Mouse (Mus musculus) activated CD4-positive, CD25-positive, alpha-beta regulatory T cell, adult 4 months (primary cell): ENCODE data around the gene Cars2. TPM values are rescaled to one million over a fixed set of nuclear protein-coding genes. Genes with fewer than 3 reads are reported as not detected.
"Not testable (repeated sequence)": the region's sequence is repeated elsewhere in the genome, so short reads cannot be mapped to it uniquely, and the experiment has no call there.

ENCODE experiments used
- ATAC-seq: one replicate; pipeline ENCODE4 v1.8.0; 2017
- polyA plus RNA-seq, 2 experiments: library from polyadenylated mRNA; unstranded; fragments of 100-300 nt; shearing (Covaris generic); gene quantifications; one replicate each; pipeline ENCODE4 v1.2.1; 2017

Gene Cars2
- polyA plus RNA-seq = 10 to 100 TPM; 11.2 to 15.7 TPM

- ATAC-seq = peak; percentile 70
These were observed at the start of gene Cars2 for GRCm38 (mm10) chr8:11550281-11550948. Gene Cars2 (minus strand): TSS chr8:11550783.

DNA sequence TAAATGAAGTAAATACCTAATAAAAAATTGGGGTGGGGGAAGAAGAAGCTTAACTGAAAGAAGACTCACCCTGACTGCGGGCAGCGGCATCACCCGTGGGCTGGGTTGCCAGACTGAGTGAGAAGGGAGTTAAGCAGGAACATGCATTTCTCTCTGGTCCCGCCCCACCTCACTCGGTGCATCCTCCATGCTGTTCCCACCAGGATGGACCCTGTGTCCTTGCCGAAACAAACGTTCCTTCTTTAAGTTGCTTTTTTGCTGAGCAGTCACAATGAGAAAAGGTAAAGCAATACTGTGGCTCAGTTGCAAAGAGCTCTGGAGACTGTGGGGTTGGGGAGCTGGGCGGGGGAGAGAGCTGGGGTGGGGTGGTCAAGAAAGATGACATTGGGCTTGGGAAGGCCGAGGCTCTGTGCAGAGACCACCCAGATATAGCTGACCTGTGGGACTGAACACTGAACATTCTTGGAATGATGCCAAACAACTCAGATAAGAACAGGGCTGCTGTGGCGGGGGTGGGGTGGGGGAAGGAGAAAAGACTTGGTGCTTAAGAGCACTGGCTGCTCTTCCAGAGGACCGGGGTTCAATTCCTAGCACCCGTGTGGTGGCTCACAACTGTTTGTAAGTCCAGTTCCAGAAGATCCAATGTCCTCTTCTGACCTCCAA is 42.8 kb upstream of the Cars2 start:
- no peak for ATAC-seq

- no peak for ATAC-seq
These were observed 41.7 kb upstream of the Cars2 start for GRCm38 (mm10) chr8:11592296-11592695.

DNA sequence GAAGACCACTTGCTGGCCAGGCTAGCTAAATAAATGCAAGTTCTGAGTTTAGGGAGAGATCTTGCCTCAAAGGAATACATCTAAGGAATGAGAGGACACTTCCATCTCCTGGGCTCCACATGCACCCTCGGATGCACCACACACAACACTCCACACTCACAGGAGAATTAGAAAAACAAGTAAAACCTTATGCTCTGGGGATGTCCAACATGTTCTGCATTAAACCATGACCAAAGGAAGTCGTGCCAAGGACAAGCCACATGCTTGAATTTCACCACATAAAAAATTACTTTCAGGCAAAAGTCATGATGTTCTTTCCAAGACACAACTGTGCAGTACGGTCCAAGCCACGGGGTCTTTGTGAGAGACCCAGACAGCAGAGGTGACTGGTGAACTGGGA is 41.3 kb upstream of the Cars2 start:
- no peak for ATAC-seq

- ATAC-seq = no peak
These were observed 35.8 kb upstream of the Cars2 start for GRCm38 (mm10) chr8:11586374-11586745.

GRCm38 (mm10) chr8:11585513-11586373 is 35.2 kb upstream of the Cars2 start:
- ATAC-seq = no peak

- no peak for ATAC-seq
These were observed 25.2 kb upstream of the Cars2 start for GRCm38 (mm10) chr8:11575604-11576384.

DNA sequence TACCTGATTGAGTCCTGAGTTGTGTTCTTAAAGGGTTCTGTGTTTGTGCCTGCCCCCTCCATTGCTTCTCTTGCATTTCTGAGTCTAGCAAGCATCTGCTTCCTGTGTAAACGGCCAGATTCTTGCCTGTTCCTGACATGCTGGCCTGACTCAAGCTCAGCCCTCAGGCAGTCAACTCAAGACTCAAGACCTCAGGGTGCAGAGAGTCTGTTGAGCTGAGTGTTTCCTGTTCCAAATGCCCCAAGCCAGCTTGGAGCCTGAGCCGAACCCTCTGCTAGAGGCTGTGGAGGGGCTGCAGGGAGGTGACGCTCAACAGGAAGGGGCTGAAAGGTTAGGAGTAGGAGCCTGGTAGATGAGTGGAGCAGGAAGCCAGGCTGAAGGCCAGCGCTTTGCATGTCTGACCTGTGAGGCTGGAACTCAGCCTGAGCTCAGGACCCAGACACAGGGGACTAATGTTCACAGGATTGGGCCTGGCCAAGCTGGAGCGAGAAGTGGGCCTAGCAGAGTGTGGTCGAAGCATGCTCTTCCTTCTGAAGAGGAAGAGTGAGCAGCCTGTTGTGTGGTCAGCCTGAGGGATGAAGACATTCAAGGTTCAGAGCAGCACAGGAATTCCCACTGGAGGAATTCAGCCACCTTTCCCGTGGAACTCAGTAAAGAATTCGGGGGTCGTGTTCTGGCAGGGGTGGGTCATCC is 24.5 kb upstream of the Cars2 start:
- ATAC-seq = no peak

GRCm38 (mm10) chr8:11572428-11572827 is 21.8 kb upstream of the Cars2 start:
- no peak for ATAC-seq

DNA sequence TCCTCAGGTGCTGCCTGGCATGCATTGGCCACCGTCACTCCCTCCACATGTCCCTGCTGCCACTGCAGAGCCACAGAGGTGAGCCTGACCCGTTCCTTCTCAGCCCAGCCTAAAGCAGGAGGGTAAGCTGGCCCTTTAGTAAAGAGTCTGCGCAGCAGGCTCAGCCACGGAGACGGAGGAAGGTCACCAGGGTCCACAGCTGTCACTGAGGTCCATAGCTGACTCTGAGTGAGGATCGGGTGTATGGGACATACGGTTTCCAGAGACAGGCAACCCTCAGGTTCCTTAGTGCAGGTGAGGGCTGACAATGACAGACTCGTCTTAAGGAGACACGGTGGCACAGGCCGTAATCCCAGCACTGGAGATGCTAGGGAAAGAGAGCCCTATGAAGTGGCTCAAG is 21.4 kb upstream of the Cars2 start:
- no peak for ATAC-seq

DNA sequence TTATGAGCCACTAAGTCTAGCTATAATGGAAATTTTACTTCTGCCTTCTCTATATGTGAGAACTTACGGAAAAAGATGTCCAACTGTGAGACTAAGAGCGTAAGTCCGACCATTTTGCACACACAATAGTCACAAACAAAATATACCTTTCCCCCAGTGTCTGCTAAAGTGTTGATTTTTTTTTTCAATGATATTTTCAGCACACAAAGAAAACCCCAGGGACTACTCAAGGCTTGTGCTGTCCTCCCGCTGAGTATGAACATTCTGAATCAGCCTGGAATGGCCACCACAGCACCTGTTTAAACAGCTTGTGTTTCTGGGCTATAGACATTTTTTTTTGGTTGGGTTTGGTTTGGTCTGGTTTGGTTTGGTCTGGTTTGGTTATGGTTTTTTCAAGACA is 20.2 kb upstream of the Cars2 start:
- ATAC-seq = no peak

GRCm38 (mm10) chr8:11569260-11570097 is 18.9 kb upstream of the Cars2 start:
- ATAC-seq = no peak

GRCm38 (mm10) chr8:11568193-11568592 is 17.6 kb upstream of the Cars2 start:
- not testable (repeated sequence) for ATAC-seq

DNA sequence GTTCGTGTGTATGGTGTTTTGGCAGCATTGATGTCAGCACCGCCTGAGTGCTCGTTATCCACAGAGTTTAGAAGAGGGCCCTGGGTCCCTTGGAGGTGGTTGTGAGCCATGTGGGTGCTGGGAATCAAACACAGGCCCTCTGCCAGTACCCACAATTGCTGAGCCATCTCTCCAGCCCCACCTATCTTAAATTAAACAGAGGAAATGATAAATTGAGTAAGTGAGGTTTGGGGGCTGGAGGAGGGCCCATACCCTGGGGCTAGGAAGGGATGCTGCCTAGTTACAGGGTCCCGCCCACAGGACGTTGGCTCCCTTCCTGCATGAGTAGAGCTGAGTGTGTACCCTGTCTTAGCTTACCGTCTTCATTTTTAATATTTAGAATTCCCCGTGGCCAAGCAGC is 14.1 kb upstream of the Cars2 start:
- no peak for ATAC-seq

DNA sequence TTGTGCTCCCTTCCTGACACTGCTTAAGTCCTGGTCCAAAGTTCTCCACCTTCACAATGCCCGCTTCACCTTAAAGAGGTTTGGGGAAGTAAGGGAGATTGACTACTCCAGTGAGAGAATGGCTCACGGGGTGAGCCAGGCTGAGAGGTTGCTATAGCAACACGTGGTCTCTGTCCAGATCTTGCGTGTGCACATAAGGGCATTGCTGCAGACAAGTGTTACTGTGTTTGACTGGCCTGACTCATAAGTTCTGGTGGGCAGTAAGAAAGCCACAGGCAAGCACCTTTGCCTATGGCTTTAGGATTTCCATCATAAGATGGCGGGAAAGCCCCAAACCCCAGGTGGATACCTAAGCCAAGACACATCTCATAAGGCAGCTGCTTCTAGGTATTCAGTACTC is 13.7 kb upstream of the Cars2 start:
- no peak for ATAC-seq

- no peak for ATAC-seq
These were observed 9.6 kb upstream of the Cars2 start for GRCm38 (mm10) chr8:11560220-11560619.

DNA sequence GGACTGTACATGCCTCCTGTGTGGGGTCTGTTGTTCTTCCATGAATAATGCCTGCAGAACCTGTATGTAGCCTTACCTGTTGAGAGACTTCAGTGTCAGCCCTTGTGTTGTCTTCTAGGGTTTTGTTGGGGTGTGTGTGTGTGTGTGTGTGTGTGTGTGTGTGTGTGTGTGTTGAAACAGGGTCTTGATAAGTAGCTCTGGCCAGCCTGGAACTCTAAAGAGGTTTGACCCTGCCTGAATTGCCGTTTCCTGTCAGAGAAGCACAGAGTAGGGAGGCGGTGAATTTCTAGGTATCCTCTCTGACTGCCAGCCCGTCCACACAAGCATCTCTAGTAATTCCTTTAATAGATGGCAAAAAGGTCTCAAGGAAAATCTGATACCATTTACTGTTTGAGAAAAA is 8.9 kb upstream of the Cars2 start:
- ATAC-seq = no peak

GRCm38 (mm10) chr8:11557768-11558629 is 7.4 kb upstream of the Cars2 start:
- ATAC-seq = peak; percentile 60

DNA sequence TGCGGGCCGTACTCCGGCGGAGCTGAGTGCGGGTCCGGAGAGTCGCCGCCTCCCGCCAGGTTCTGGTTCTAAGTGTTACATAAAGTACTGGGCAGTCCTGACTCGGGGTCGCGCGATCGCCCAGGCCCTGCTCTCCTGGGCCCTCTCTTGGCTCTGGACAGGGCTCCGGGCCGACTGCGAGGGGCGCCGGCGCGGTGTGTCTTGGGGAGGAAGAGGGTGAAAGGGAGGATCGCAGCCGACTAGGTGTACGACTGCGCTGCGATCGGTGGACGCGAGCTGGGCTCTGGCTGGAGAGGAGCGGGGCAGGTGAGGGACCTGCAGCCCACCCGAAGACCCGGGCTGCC is 6.8 kb upstream of the Cars2 start:
- no peak for ATAC-seq

GRCm38 (mm10) chr8:11556691-11557423 is 6.3 kb upstream of the Cars2 start:
- no peak for ATAC-seq
